Mouse (Mus musculus) ES-Bruce4 (cell line): ENCODE data around the gene Mxd4.

Source experiments
- CTCF ChIP-seq: IDR thresholded peaks from one replicate; pipeline ENCODE4 v1.8.1; 2011; ENCODE audit warnings: low read depth, low read length
- POLR2A ChIP-seq: IDR thresholded peaks from one replicate; pipeline ENCODE4 v1.8.1; 2011; ENCODE audit warnings: low read length; ENCODE audit not compliant: insufficient read depth

GRCm38 (mm10) chr5:34207503-34207902 is 20.0 kb upstream of the Mxd4 start:
- TF ChIP-seq CTCF (no peak), POLR2A (no peak)
